Mouse (Mus musculus) hindbrain, postnatal 0 days (tissue): Measurements from ENCODE around the gene Dhx34. TPM values are rescaled to one million over a fixed set of nuclear protein-coding genes. Genes with fewer than 3 reads are reported as not detected.

Experiments used
- ATAC-seq: fragments of 200-750 bp; cut with Nextera tagmentation; 2 replicates; pipeline ENCODE4 v1.8.0; 2017; ENCODE audit warnings: mild to moderate bottlenecking, moderate TSS enrichment, moderate library complexity
- DNase-seq: peaks from one replicate; pipeline ENCODE4 v3.0.0-alpha.2; 2015; ENCODE audit warnings: low spot score
- H3K27ac ChIP-seq: fragments of 300-500 bp; sonication (generic); 2 replicates; pipeline ENCODE4 v1.5.1; 2014; ENCODE audit warnings: mild to moderate bottlenecking
- H3K27me3 ChIP-seq: fragments of 300-500 bp; sonication (generic); 2 replicates; pipeline ENCODE4 v1.6.1; 2014; ENCODE audit warnings: low read length, mixed read lengths; ENCODE audit not compliant: insufficient read depth
- H3K36me3 ChIP-seq: fragments of 300-500 bp; sonication (generic); 2 replicates; pipeline ENCODE4 v1.6.1; 2014; ENCODE audit warnings: low read length, mixed read lengths; ENCODE audit not compliant: insufficient read depth
- H3K4me1 ChIP-seq: fragments of 300-500 bp; sonication (generic); 2 replicates; pipeline ENCODE4 v1.6.1; 2014; ENCODE audit warnings: antibody characterized with exemption, low read length, mixed read lengths; ENCODE audit not compliant: insufficient read depth
- H3K4me2 ChIP-seq: fragments of 300-500 bp; sonication (generic); 2 replicates; pipeline ENCODE4 v1.6.1; 2014; ENCODE audit warnings: low read depth, mild to moderate bottlenecking, low read length, moderate library complexity, mixed read lengths
- H3K4me3 ChIP-seq: fragments of 300-500 bp; sonication (generic); 2 replicates; pipeline ENCODE4 v1.5.1; 2014; ENCODE audit warnings: low read length
- H3K9ac ChIP-seq: fragments of 300-500 bp; sonication (generic); replicated peaks from 2 replicates; pipeline ENCODE4 v1.6.1; 2014; ENCODE audit warnings: mild to moderate bottlenecking, low read length, moderate library complexity, mixed read lengths
- H3K9me3 ChIP-seq: fragments of 300-500 bp; sonication (generic); 2 replicates; pipeline ENCODE4 v1.6.1; 2016; ENCODE audit warnings: low read length, mixed read lengths
- CTCF ChIP-seq: IDR thresholded peaks from 2 replicates; pipeline ENCODE4 v1.5.1; 2016; ENCODE audit warnings: antibody characterized with exemption, control low read depth, low read depth
- WGBS: fragments of 180-500 bp; shearing (Covaris S2); extraction: QIAGEN DNeasy Blood & Tissue Kit; methylation state at CpG from one replicate; pipeline ENCODE4 v1.1.7; 2014; 5-methylcytosine and 5-hydroxymethylcytosine counted together
- polyA plus RNA-seq: library from polyadenylated mRNA; unstranded; fragments of >200 nt; fragmentation: Nextera tagmentation; extraction: Ambion mirVana; gene quantifications from 2 replicates; pipeline ENCODE4 v1.2.1, GENCODE M21; 2015
- total RNA-seq: library from RNA; depleted of rRNA; stranded (reverse); fragments of >200 nt; gene quantifications from 2 replicates; pipeline ENCODE4 v1.2.3, GENCODE M21; 2014

Gene Dhx34
- total and polyA plus RNA-seq, 2 experiments from 2014 or later, result 9.1 to 25.0 TPM

GRCm38 (mm10) chr7:16192315-16192714 is 29.5 kb downstream of the Dhx34 start:
- Histone ChIP-seq H3K27ac (no peak overlapping the region), H3K4me2 (no peak overlapping the region), H3K27me3 (no peaks in the 10 kb centered on the region), H3K9me3 (no peaks in the 10 kb centered on the region), H3K36me3 (peaks cover 4% of the 10 kb centered on the region; the same call in 1 of the 2 replicates), H3K4me3 (no peak overlapping the region), H3K4me1 (no peaks in the 10 kb centered on the region), H3K9ac (no peak overlapping the region)
- ATAC-seq, result peak; percentile 60
- 15% methylated on average over 5 of the region's 5 CpGs for WGBS
- peak; percentile 86 for DNase-seq
- TF ChIP-seq CTCF, result peak; percentile 70

DNA sequence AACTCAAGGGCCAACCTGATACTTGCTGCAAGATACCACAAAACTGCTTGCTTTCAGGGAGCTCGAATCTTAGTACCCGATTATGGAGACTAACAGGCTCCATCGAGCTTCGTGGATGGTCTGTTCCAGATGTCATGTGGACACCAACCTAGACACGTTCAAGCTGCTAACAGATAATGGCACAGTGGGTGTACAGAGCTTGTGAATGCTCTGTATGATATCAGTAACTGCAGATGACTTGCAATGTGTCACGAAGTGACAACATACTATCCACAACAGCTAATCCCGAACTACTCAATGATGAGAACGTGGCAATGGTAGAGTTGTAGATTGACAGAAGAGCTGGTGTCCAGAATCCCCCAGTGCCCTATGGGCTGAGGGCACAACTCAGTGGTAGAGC is 34.3 kb downstream of the Dhx34 start:
- WGBS, result 82% methylated on average over 8 of the region's 8 CpGs
- Histone ChIP-seq H3K4me1 (no peaks in the 10 kb centered on the region), H3K9me3 (no peaks in the 10 kb centered on the region)

GRCm38 (mm10) chr7:16183663-16184062 is 38.2 kb downstream of the Dhx34 start:
- Histone ChIP-seq H3K27ac (no peak overlapping the region), H3K9ac (no peak overlapping the region), H3K4me3 (no peak overlapping the region), H3K36me3 (peaks cover 15% of the 10 kb centered on the region; the same call in 1 of the 2 replicates), H3K9me3 (no peaks in the 10 kb centered on the region), H3K4me2 (no peak overlapping the region), H3K27me3 (no peaks in the 10 kb centered on the region), H3K4me1 (no peaks in the 10 kb centered on the region)
- WGBS, result 38% methylated on average over 8 of the region's 8 CpGs
- no peak for TF ChIP-seq CTCF
- DNase-seq (no peak), ATAC-seq (no peak)

More for the DNA sequence above, 34.3 kb downstream of the Dhx34 start:
- TF ChIP-seq CTCF, result no peak
- DNase-seq, result no peak
- Histone ChIP-seq H3K4me3 (no peak overlapping the region), H3K9ac (no peak overlapping the region), H3K27me3 (no peaks in the 10 kb centered on the region), H3K27ac (no peak overlapping the region), H3K36me3 (peaks cover 5% of the 10 kb centered on the region; the same call in 1 of the 2 replicates), H3K4me2 (no peak overlapping the region)
- no peak for ATAC-seq

- Histone ChIP-seq H3K27ac (no peak overlapping the region), H3K4me2 (no peak overlapping the region), H3K4me1 (peaks cover 6% of the 10 kb centered on the region; the same call in 1 of the 2 replicates), H3K27me3 (no peaks in the 10 kb centered on the region), H3K4me3 (no peak overlapping the region), H3K9me3 (no peaks in the 10 kb centered on the region), H3K36me3 (peaks cover 12% of the 10 kb centered on the region), H3K9ac (no peak overlapping the region)
- no peak for ATAC-seq
- TF ChIP-seq CTCF, result no peak
- DNase-seq, result no peak
- WGBS, result 92% methylated on average over 4 of the region's 4 CpGs
Measured at GRCm38 (mm10) chr7:16178114-16178513, 43.7 kb downstream of the Dhx34 start.

DNA sequence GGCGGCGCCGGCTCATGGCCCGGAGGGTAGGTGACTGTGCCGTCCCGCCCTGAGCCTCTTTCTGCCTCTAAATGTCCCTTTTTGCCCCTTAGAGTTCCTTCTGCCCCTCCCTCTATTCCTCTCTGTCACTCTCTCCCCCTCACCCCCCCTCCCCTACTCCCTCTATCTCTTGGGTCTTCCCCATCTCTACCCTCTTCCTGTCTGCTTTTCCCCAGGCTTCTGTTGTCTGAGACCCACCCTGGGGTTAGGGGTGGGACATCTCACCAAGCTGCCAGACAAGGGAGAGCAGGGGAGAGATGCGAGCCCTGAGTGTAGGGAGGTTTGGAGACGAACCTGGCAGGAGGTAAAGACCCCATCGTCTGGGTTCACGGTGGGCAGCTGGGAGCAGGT is 46.3 kb downstream of the Dhx34 start:
- H3K9ac ChIP-seq, result peak overlapping the region; percentile 78
- under 1% methylated on average over 10 of the region's 10 CpGs for WGBS
- no peaks in the 10 kb centered on the region for H3K27me3 ChIP-seq
- H3K4me3 ChIP-seq, result peak overlapping the region; percentile 79
- no peak for TF ChIP-seq CTCF
- no peak for DNase-seq
- H3K4me1 ChIP-seq, result peaks cover 6% of the 10 kb centered on the region
- H3K36me3 ChIP-seq, result peaks cover 7% of the 10 kb centered on the region; the same call in 1 of the 2 replicates
- peak overlapping the region; percentile 72 for H3K27ac ChIP-seq
- peak overlapping the region; percentile 71 for H3K4me2 ChIP-seq
- ATAC-seq, result peak; percentile 27
- no peaks in the 10 kb centered on the region for H3K9me3 ChIP-seq

DNA sequence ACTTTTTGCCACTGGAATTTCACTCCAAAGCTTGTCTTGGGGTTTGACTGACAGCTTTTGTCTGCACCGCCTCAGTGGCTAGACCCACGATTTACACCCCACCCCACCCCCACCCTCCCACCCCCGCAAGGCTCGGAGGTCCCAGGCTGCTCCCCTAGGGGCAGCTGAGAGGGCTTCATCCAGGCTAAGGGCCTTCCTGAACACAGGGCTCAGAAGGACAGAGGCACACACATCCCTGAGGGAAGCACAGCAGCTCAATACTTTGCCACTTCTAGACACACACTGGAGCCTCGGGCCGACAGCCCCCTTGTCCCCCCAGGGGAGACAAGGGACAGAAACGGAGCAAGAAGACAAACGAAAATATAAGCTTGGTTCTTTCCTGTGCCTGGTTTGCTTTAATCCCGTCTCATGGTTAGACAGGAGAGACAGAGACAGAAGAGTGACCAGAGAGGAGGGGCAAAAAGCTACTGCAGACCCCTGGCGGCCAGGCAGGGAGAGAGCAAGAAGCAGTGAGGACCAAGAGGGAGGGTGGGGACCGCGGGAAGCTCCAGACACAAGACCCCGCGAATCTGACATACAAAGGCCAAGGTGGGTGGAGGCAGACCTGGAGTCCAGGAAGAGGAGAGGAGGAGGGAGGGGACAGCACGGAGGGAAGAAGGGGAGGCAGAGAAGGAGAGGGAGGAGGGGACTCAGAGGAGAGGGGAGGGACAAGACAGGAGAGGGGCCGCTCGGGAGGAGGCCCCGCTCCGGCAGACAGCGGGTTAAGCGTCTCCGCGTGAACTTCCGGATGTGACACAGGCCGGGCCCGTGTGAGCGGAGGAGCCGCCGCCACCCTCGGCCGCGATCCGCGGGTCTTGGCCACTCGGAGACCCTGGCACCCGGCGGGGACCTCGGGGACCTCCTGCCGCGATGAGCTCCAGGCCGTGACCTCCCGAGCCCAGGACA is 47.0 kb downstream of the Dhx34 start, which contains the start of gene Meis3:
Gene Meis3, plus strand, starts transcription at position 494 of the 945 bp plus-strand sequence.
- WGBS, result under 1% methylated on average over 41 of the region's 42 CpGs
- Histone ChIP-seq H3K36me3 (peaks cover 4% of the 10 kb centered on the region; the same call in 1 of the 2 replicates), H3K9ac (peak within 1 kb of the TSS; percentile 78), H3K27me3 (no peaks in the 10 kb centered on the region), H3K27ac (peak within 1 kb of the TSS; percentile 72), H3K4me3 (peak within 1 kb of the TSS; percentile 79), H3K4me1 (peaks cover 6% of the 10 kb centered on the region), H3K9me3 (no peaks in the 10 kb centered on the region), H3K4me2 (peak within 1 kb of the TSS; percentile 71)
- ATAC-seq, result peak; percentile 88
- peak; percentile 82 for TF ChIP-seq CTCF
- peak; percentile 80 for DNase-seq
